Mouse (Mus musculus) hindbrain, postnatal 0 days (tissue): Measurements from ENCODE around the gene Tmem238. TPM values are rescaled to one million over a fixed set of nuclear protein-coding genes. Genes with fewer than 3 reads are reported as not detected.

Source experiments
- ATAC-seq: fragments of 200-750 bp; cut with Nextera tagmentation; 2 replicates; pipeline ENCODE4 v1.8.0; 2017; ENCODE audit warnings: mild to moderate bottlenecking, moderate TSS enrichment, moderate library complexity
- DNase-seq: peaks from one replicate; pipeline ENCODE4 v3.0.0-alpha.2; 2015; ENCODE audit warnings: low spot score
- H3K27ac ChIP-seq: fragments of 300-500 bp; sonication (generic); 2 replicates; pipeline ENCODE4 v1.5.1; 2014; ENCODE audit warnings: mild to moderate bottlenecking
- H3K27me3 ChIP-seq: fragments of 300-500 bp; sonication (generic); 2 replicates; pipeline ENCODE4 v1.6.1; 2014; ENCODE audit warnings: low read length, mixed read lengths; ENCODE audit not compliant: insufficient read depth
- H3K36me3 ChIP-seq: fragments of 300-500 bp; sonication (generic); 2 replicates; pipeline ENCODE4 v1.6.1; 2014; ENCODE audit warnings: low read length, mixed read lengths; ENCODE audit not compliant: insufficient read depth
- H3K4me1 ChIP-seq: fragments of 300-500 bp; sonication (generic); 2 replicates; pipeline ENCODE4 v1.6.1; 2014; ENCODE audit warnings: antibody characterized with exemption, low read length, mixed read lengths; ENCODE audit not compliant: insufficient read depth
- H3K4me2 ChIP-seq: fragments of 300-500 bp; sonication (generic); 2 replicates; pipeline ENCODE4 v1.6.1; 2014; ENCODE audit warnings: low read depth, mild to moderate bottlenecking, low read length, moderate library complexity, mixed read lengths
- H3K4me3 ChIP-seq: fragments of 300-500 bp; sonication (generic); 2 replicates; pipeline ENCODE4 v1.5.1; 2014; ENCODE audit warnings: low read length
- H3K9ac ChIP-seq: fragments of 300-500 bp; sonication (generic); replicated peaks from 2 replicates; pipeline ENCODE4 v1.6.1; 2014; ENCODE audit warnings: mild to moderate bottlenecking, low read length, moderate library complexity, mixed read lengths
- H3K9me3 ChIP-seq: fragments of 300-500 bp; sonication (generic); 2 replicates; pipeline ENCODE4 v1.6.1; 2016; ENCODE audit warnings: low read length, mixed read lengths
- CTCF ChIP-seq: IDR thresholded peaks from 2 replicates; pipeline ENCODE4 v1.5.1; 2016; ENCODE audit warnings: antibody characterized with exemption, control low read depth, low read depth
- WGBS: fragments of 180-500 bp; shearing (Covaris S2); extraction: QIAGEN DNeasy Blood & Tissue Kit; methylation state at CpG from one replicate; pipeline ENCODE4 v1.1.7; 2014; 5-methylcytosine and 5-hydroxymethylcytosine counted together
- polyA plus RNA-seq: library from polyadenylated mRNA; unstranded; fragments of >200 nt; fragmentation: Nextera tagmentation; extraction: Ambion mirVana; gene quantifications from 2 replicates; pipeline ENCODE4 v1.2.1, GENCODE M21; 2015
- total RNA-seq: library from RNA; depleted of rRNA; stranded (reverse); fragments of >200 nt; gene quantifications from 2 replicates; pipeline ENCODE4 v1.2.3, GENCODE M21; 2014; rRNA removed

Tmem238 gene
- total RNA-seq (13.7 and 13.9 TPM in 2 replicates), polyA plus RNA-seq (16.8 and 18.2 TPM in 2 replicates)

GRCm38 (mm10) chr7:4789436-4789935, at the start of gene Tmem238:
TSS of gene Tmem238 (minus strand) at chr7:4789656.
- Histone ChIP-seq H3K4me3 (peak within 1 kb of the TSS; percentile 49), H3K27me3 (no peaks in the 10 kb centered on the region), H3K9me3 (no peaks in the 10 kb centered on the region), H3K4me1 (peaks cover 3% of the 10 kb centered on the region; the same call in 1 of the 2 replicates), H3K9ac (peak within 1 kb of the TSS; percentile 63), H3K4me2 (peak within 1 kb of the TSS; percentile 89), H3K36me3 (peaks cover 5% of the 10 kb centered on the region; the same call in 1 of the 2 replicates), H3K27ac (peak within 1 kb of the TSS; percentile 80)
- TF ChIP-seq CTCF, result no peak
- DNase-seq (no peak), ATAC-seq (no peak)
- WGBS, result 9% methylated on average over 35 of the region's 40 CpGs

GRCm38 (mm10) chr7:4837639-4838038, 48.2 kb upstream of the Tmem238 start:
- Histone ChIP-seq H3K9ac (no peak overlapping the region), H3K4me1 (peaks cover 3% of the 10 kb centered on the region; the same call in 1 of the 2 replicates), H3K27me3 (no peaks in the 10 kb centered on the region), H3K36me3 (no peaks in the 10 kb centered on the region), H3K4me3 (no peak overlapping the region), H3K4me2 (no peak overlapping the region), H3K9me3 (no peaks in the 10 kb centered on the region), H3K27ac (no peak overlapping the region)
- ATAC-seq, result no peak
- WGBS, result 0% methylated on average over 1 of the region's 1 CpGs
- DNase-seq, result no peak
- TF ChIP-seq CTCF, result no peak

- peak; percentile 94 for ATAC-seq
These were observed 46.9 kb upstream of the Tmem238 start for GRCm38 (mm10) chr7:4836351-4836792.

GRCm38 (mm10) chr7:4835631-4836327, 46.3 kb upstream of the Tmem238 start:
- DNase-seq, result no peak
- Histone ChIP-seq H3K4me2 (peak overlapping the region; percentile 76), H3K9ac (peak overlapping the region; percentile 65), H3K9me3 (no peaks in the 10 kb centered on the region), H3K27ac (peak overlapping the region; percentile 78), H3K36me3 (no peaks in the 10 kb centered on the region), H3K27me3 (no peaks in the 10 kb centered on the region), H3K4me3 (peak overlapping the region; percentile 55), H3K4me1 (peaks cover 3% of the 10 kb centered on the region; the same call in 1 of the 2 replicates)
- no peak for TF ChIP-seq CTCF
- no peak for ATAC-seq
- WGBS, result 7% methylated on average over 33 of the region's 34 CpGs

More at GRCm38 (mm10) chr7:4836351-4836792, 46.9 kb upstream of the Tmem238 start:
- Histone ChIP-seq H3K9ac (peak overlapping the region; percentile 65), H3K4me2 (peak overlapping the region; percentile 76), H3K4me3 (peak overlapping the region; percentile 55), H3K36me3 (no peaks in the 10 kb centered on the region), H3K9me3 (no peaks in the 10 kb centered on the region), H3K27ac (peak overlapping the region; percentile 78), H3K4me1 (peaks cover 3% of the 10 kb centered on the region; the same call in 1 of the 2 replicates), H3K27me3 (no peaks in the 10 kb centered on the region)
- WGBS, result 0% methylated on average over 42 of the region's 51 CpGs
- DNase-seq, result peak; percentile 87
- TF ChIP-seq CTCF, result peak; percentile 62

GRCm38 (mm10) chr7:4830476-4830875, 41.0 kb upstream of the Tmem238 start:
- no peaks in the 10 kb centered on the region for H3K9me3 ChIP-seq

GRCm38 (mm10) chr7:4825365-4825764, 35.9 kb upstream of the Tmem238 start:
- WGBS, result 54% methylated on average over 4 of the region's 4 CpGs
- Histone ChIP-seq H3K4me1 (no peaks in the 10 kb centered on the region), H3K9ac (no peak overlapping the region), H3K27me3 (no peaks in the 10 kb centered on the region), H3K9me3 (no peaks in the 10 kb centered on the region), H3K36me3 (no peaks in the 10 kb centered on the region), H3K4me2 (no peak overlapping the region), H3K27ac (no peak overlapping the region), H3K4me3 (no peak overlapping the region)
- ATAC-seq, result no peak
- no peak for TF ChIP-seq CTCF
- DNase-seq, result no peak

More at GRCm38 (mm10) chr7:4830476-4830875, 41.0 kb upstream of the Tmem238 start:
- ATAC-seq (no peak), DNase-seq (no peak)
- no peak overlapping the region for H3K27ac ChIP-seq
- no peaks in the 10 kb centered on the region for H3K4me1 ChIP-seq
- H3K36me3 ChIP-seq, result no peaks in the 10 kb centered on the region
- H3K27me3 ChIP-seq, result no peaks in the 10 kb centered on the region
- H3K9ac ChIP-seq, result no peak overlapping the region
- TF ChIP-seq CTCF, result no peak
- H3K4me3 ChIP-seq, result no peak overlapping the region
- WGBS, result 16% methylated on average over 12 of the region's 12 CpGs
- H3K4me2 ChIP-seq, result no peak overlapping the region
